Mouse (Mus musculus): Measurements from ENCODE around the gene Gm20721. TPM values are rescaled to one million over a fixed set of nuclear protein-coding genes. Genes with fewer than 3 reads are reported as not detected.
"Not testable (repeated sequence)": the region's sequence is repeated elsewhere in the genome, so short reads cannot be mapped to it uniquely, and the experiment has no call there.

The Gm20721 gene
- polyA plus RNA-seq, 1 experiment from 2014 or later, result 11.4 TPM

DNA sequence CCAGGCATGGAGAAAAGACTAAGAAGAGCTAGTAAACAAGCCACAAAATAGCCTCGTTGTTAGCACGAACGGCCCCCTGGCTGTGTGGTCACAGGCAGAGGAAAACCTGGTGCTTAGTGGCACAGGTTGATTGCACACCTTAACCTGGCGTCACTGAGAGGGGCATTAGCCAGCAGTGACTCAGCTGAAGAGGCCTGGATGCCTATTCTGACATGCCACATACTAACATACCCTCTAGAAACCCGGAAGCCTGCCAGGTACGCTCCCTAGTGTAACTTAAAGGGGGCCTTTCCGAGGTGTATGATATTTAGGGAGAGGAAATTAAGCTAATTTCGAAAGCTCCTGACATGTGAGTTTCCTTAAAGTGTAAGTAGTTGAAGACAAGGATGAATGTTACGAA, 29.9 kb downstream of the Gm20721 start:
- 90% methylated on average over 9 of the region's 9 CpGs for WGBS

DNA sequence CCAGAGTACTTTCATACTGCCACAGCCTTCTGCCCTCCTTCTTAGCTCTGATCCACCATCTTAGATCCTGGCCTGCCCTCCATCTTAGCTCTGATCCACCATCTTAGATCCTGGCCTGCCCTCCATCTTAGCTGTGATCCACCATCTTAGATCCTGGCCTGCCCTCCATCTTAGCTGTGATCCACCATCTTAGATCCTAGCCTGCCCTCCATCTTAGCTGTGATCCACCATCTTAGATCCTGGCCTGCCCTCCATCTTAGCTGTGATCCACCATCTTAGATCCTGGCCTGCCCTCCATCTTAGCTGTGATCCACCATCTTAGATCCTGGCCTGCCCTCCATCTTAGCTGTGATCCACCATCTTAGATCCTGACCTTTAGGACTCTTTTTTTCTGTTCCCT, 31.1 kb downstream of the Gm20721 start:
- not testable (repeated sequence) for H3K9ac ChIP-seq (replicated peaks; ENCODE audit: low read depth, low read length); H3K4me1 ChIP-seq (replicated peaks; ENCODE audit: control insufficient read depth, insufficient read depth, low read length); H3K36me3 ChIP-seq (ENCODE audit: control insufficient read depth, insufficient read depth); H3K4me3 ChIP-seq (replicated peaks; ENCODE audit: low read length); H3K9me3 ChIP-seq (ENCODE audit: control insufficient read depth, low read length); H3K4me2 ChIP-seq (ENCODE audit: low read length); H3K27ac ChIP-seq (ENCODE audit: low read length); ATAC-seq; H3K27me3 ChIP-seq (replicated peaks; ENCODE audit: control insufficient read depth, insufficient read depth, low read length)

More for the DNA sequence above, 29.9 kb downstream of the Gm20721 start:
- no peaks in the 10 kb centered on the region for H3K27me3 ChIP-seq (replicated peaks; ENCODE audit: control insufficient read depth, insufficient read depth, low read length)
- no peaks in the 10 kb centered on the region for H3K9me3 ChIP-seq (ENCODE audit: control insufficient read depth, low read length)
- H3K9ac ChIP-seq (replicated peaks; ENCODE audit: low read depth, low read length), result no peak overlapping the region
- H3K4me2 ChIP-seq (ENCODE audit: low read length), result no peak overlapping the region
- no peaks in the 10 kb centered on the region for H3K36me3 ChIP-seq (ENCODE audit: control insufficient read depth, insufficient read depth)
- H3K4me1 ChIP-seq (replicated peaks; ENCODE audit: control insufficient read depth, insufficient read depth, low read length), result no peaks in the 10 kb centered on the region
- no peak overlapping the region for H3K27ac ChIP-seq (ENCODE audit: low read length)
- ATAC-seq, result no peak
- no peak overlapping the region for H3K4me3 ChIP-seq (replicated peaks; ENCODE audit: low read length)

DNA sequence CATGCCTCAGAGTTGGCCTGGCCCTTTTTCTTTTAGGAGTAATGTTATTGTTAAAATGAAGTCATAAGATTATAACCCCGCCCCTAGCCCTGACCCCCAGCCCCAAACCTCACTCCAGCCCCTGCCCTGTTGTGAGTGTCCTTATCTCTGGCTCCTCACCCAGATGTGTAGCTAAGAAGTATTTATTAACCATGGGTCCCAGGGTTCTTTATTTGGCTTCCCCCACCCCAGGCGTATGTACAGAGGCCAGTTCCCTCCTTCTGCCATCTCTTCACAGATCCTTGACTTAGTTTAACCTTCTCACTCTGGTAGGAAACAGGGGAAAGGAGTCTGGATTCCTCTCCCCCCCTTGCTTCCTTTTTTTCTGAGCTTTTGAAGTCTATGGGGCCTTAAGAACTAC, 33.9 kb downstream of the Gm20721 start:
- no peak overlapping the region for H3K4me3 ChIP-seq (replicated peaks; ENCODE audit: low read length)
- ATAC-seq, result no peak
- no peaks in the 10 kb centered on the region for H3K36me3 ChIP-seq (ENCODE audit: control insufficient read depth, insufficient read depth)
- H3K27me3 ChIP-seq (replicated peaks; ENCODE audit: control insufficient read depth, insufficient read depth, low read length), result no peaks in the 10 kb centered on the region
- H3K27ac ChIP-seq (ENCODE audit: low read length), result no peak overlapping the region
- H3K9ac ChIP-seq (replicated peaks; ENCODE audit: low read depth, low read length), result no peak overlapping the region
- H3K4me2 ChIP-seq (ENCODE audit: low read length), result no peak overlapping the region
- no peaks in the 10 kb centered on the region for H3K9me3 ChIP-seq (ENCODE audit: control insufficient read depth, low read length)
- WGBS, result 81% methylated on average over 2 of the region's 2 CpGs
- no peaks in the 10 kb centered on the region for H3K4me1 ChIP-seq (replicated peaks; ENCODE audit: control insufficient read depth, insufficient read depth, low read length)

DNA sequence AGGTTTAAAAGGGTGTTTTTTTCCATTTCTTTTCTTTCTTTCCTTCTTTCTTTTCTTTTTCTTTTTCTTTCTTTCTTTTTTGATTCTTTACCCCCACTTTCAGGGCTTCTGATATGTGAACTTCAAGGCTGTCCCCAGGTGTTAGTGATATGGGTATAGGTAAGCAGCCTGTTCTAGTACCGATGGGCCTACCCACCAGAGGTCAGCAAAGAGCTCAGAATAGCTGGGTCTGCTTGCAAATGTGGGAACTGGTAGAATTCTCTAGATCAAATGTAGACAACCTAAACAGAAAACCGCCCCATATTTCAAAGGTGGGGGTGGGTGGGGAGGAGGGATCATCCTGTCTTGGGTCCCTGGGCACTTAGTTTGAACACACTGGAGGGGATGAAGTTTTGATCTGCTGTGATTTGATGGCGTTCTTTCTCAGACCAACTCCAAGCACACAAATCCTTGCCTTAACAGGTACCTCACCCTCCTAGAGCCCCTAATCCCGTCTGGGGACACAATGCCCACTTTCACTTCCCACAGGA, 34.3 kb downstream of the Gm20721 start:
- WGBS, result 22% methylated on average over 4 of the region's 4 CpGs
- Histone ChIP-seq H3K4me1 (replicated peaks; ENCODE audit: control insufficient read depth, insufficient read depth, low read length) (no peaks in the 10 kb centered on the region), H3K4me2 (ENCODE audit: low read length) (no peak overlapping the region), H3K9ac (replicated peaks; ENCODE audit: low read depth, low read length) (no peak overlapping the region), H3K9me3 (ENCODE audit: control insufficient read depth, low read length) (no peaks in the 10 kb centered on the region), H3K27me3 (replicated peaks; ENCODE audit: control insufficient read depth, insufficient read depth, low read length) (no peaks in the 10 kb centered on the region), H3K36me3 (ENCODE audit: control insufficient read depth, insufficient read depth) (no peaks in the 10 kb centered on the region), H3K27ac (ENCODE audit: low read length) (no peak overlapping the region), H3K4me3 (replicated peaks; ENCODE audit: low read length) (no peak overlapping the region)
- peak; percentile 78 for ATAC-seq

DNA sequence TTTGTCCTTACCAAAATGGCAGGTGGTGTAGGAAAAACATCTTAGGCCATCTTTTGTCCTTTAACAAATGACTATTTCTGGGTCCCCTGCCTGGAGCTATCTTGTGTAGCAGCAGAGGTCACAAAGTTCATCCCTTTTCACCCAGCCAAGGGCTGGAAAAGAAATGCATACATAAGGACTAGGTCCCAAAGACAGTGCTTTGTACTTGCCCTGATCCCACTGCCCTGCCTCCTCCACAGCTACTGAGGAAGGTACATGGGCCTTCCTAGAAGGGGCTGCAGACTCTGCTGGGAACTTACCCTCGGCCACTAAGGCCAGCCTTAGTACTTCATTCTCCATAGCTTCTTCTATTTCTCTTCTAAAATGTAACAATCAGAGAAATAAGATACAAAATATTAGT, 34.9 kb downstream of the Gm20721 start:
- Histone ChIP-seq H3K9me3 (ENCODE audit: control insufficient read depth, low read length) (no peaks in the 10 kb centered on the region), H3K27ac (ENCODE audit: low read length) (no peak overlapping the region), H3K27me3 (replicated peaks; ENCODE audit: control insufficient read depth, insufficient read depth, low read length) (no peaks in the 10 kb centered on the region), H3K36me3 (ENCODE audit: control insufficient read depth, insufficient read depth) (no peaks in the 10 kb centered on the region), H3K4me3 (replicated peaks; ENCODE audit: low read length) (no peak overlapping the region), H3K9ac (replicated peaks; ENCODE audit: low read depth, low read length) (no peak overlapping the region), H3K4me2 (ENCODE audit: low read length) (no peak overlapping the region), H3K4me1 (replicated peaks; ENCODE audit: control insufficient read depth, insufficient read depth, low read length) (no peaks in the 10 kb centered on the region)
- WGBS, result 55% methylated on average over 1 of the region's 1 CpGs
- no peak for ATAC-seq

DNA sequence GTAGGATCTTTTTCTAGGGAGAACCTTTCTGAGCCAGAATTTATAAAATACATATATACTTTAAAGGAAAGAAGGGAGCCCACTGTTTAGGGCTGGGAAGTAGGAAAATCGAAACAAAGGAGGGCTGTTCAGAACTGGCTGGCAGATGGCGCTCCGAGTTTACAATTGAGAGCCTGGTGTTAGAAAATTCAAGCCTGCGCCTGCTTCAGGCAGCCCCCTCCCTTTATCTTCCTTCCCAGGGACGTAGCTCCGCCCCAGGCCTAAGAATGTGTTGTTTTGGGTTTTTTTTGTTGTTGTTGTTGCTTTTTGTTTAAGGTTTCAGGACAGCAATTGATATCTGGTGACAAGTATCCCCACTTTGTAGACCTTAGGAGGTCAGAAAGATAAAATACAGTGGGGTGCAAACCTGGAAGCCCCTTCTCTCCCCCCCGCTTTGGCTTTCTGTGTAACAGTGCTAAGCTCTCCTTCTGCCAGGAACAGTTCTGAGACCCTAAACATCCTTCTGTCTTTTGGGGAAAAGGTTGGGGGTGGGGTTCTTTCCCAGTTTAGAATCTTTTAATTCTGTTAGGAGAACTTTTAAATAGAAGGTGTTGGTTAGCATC, 35.5 kb downstream of the Gm20721 start:
- H3K4me1 ChIP-seq (replicated peaks; ENCODE audit: control insufficient read depth, insufficient read depth, low read length), result no peaks in the 10 kb centered on the region
- H3K9me3 ChIP-seq (ENCODE audit: control insufficient read depth, low read length), result no peaks in the 10 kb centered on the region
- H3K9ac ChIP-seq (replicated peaks; ENCODE audit: low read depth, low read length), result no peak overlapping the region
- WGBS, result 12% methylated on average over 7 of the region's 7 CpGs
- no peak overlapping the region for H3K4me2 ChIP-seq (ENCODE audit: low read length)
- no peak overlapping the region for H3K27ac ChIP-seq (ENCODE audit: low read length)
- no peaks in the 10 kb centered on the region for H3K27me3 ChIP-seq (replicated peaks; ENCODE audit: control insufficient read depth, insufficient read depth, low read length)
- H3K4me3 ChIP-seq (replicated peaks; ENCODE audit: low read length), result no peak overlapping the region
- peak; percentile 90 for ATAC-seq
- no peaks in the 10 kb centered on the region for H3K36me3 ChIP-seq (ENCODE audit: control insufficient read depth, insufficient read depth)

DNA sequence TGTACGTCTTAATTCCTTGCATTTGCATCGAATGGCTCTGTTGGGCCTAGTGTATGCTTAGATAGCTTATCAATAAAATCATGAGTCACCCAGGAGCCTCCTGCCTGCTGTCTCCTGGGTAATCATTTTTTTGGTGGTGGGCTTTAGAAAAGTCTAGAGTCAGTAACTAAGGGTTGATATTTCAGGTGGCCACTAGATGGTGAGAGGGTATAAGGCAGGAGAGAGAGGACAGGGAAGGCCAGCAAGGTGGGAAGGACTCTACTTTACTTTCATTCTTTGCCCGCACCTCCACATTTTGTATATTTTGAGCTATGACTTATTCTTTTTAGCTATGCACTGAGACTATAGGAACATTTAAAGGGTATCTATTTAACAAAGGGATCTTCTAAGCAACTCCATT, 38.6 kb downstream of the Gm20721 start:
- no peak overlapping the region for H3K9ac ChIP-seq (replicated peaks; ENCODE audit: low read depth, low read length)
- ATAC-seq, result no peak
- H3K27ac ChIP-seq (ENCODE audit: low read length), result no peak overlapping the region
- no peaks in the 10 kb centered on the region for H3K36me3 ChIP-seq (ENCODE audit: control insufficient read depth, insufficient read depth)
- H3K27me3 ChIP-seq (replicated peaks; ENCODE audit: control insufficient read depth, insufficient read depth, low read length), result no peaks in the 10 kb centered on the region
- no peak overlapping the region for H3K4me2 ChIP-seq (ENCODE audit: low read length)
- no peak overlapping the region for H3K4me3 ChIP-seq (replicated peaks; ENCODE audit: low read length)
- no peaks in the 10 kb centered on the region for H3K4me1 ChIP-seq (replicated peaks; ENCODE audit: control insufficient read depth, insufficient read depth, low read length)
- no peaks in the 10 kb centered on the region for H3K9me3 ChIP-seq (ENCODE audit: control insufficient read depth, low read length)
- WGBS, result 82% methylated on average over 3 of the region's 3 CpGs

DNA sequence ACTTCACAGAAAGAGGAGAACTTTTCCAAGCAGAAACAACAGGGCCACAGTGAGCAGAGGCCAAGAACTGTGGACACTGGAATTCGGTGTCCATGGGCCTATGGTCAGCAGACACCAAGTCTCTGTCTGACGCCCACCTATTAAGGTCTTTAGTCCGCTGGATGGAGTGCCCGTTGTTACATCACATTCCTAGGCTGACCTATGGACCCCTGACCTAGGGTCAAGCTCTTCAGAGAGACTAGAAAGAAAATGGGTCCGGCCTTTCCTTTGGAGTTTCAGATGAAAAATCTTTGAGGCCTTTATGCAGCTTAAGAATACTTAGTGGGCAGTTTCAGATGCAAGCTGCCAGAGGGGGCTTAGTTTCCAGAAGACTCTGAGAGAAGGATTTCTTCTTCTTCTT, 40.9 kb downstream of the Gm20721 start:
- no peak overlapping the region for H3K4me2 ChIP-seq (ENCODE audit: low read length)
- WGBS, result 7% methylated on average over 5 of the region's 5 CpGs
- peaks cover 4% of the 10 kb centered on the region for H3K27me3 ChIP-seq (replicated peaks; ENCODE audit: control insufficient read depth, insufficient read depth, low read length)
- H3K9ac ChIP-seq (replicated peaks; ENCODE audit: low read depth, low read length), result no peak overlapping the region
- H3K36me3 ChIP-seq (ENCODE audit: control insufficient read depth, insufficient read depth), result no peaks in the 10 kb centered on the region
- H3K27ac ChIP-seq (ENCODE audit: low read length), result no peak overlapping the region
- H3K4me3 ChIP-seq (replicated peaks; ENCODE audit: low read length), result no peak overlapping the region
- peaks cover under 1% of the 10 kb centered on the region; the same call in 1 of the 2 replicates for H3K9me3 ChIP-seq (ENCODE audit: control insufficient read depth, low read length)
- ATAC-seq, result no peak
- H3K4me1 ChIP-seq (replicated peaks; ENCODE audit: control insufficient read depth, insufficient read depth, low read length), result no peaks in the 10 kb centered on the region

DNA sequence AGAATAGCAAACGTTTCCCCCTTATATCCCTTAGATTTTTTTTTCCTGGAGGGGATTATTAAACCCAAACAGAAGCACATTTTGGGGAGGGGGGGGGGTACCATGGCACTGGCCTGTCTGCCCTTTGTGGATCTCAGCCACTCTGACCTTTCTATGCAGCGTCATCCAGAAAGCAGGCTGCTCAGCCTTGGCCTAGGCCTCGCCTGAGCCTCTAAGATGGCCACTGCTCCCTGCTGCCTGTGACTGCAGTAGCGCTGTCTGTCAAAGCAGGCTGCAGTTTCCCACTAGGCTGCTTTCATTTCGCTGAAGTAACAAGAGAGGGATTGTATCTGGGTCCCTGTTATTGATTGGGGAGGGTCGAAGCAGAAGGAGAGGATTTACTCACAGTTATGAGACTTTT, 44.0 kb downstream of the Gm20721 start:
- Histone ChIP-seq H3K27me3 (replicated peaks; ENCODE audit: control insufficient read depth, insufficient read depth, low read length) (peaks cover 22% of the 10 kb centered on the region), H3K4me1 (replicated peaks; ENCODE audit: control insufficient read depth, insufficient read depth, low read length) (peaks cover 20% of the 10 kb centered on the region), H3K27ac (ENCODE audit: low read length) (no peak overlapping the region), H3K9me3 (ENCODE audit: control insufficient read depth, low read length) (peaks cover 31% of the 10 kb centered on the region), H3K9ac (replicated peaks; ENCODE audit: low read depth, low read length) (no peak overlapping the region), H3K36me3 (ENCODE audit: control insufficient read depth, insufficient read depth) (no peaks in the 10 kb centered on the region), H3K4me3 (replicated peaks; ENCODE audit: low read length) (no peak overlapping the region), H3K4me2 (ENCODE audit: low read length) (no peak overlapping the region)
- WGBS, result 21% methylated on average over 6 of the region's 6 CpGs
- ATAC-seq, result no peak

DNA sequence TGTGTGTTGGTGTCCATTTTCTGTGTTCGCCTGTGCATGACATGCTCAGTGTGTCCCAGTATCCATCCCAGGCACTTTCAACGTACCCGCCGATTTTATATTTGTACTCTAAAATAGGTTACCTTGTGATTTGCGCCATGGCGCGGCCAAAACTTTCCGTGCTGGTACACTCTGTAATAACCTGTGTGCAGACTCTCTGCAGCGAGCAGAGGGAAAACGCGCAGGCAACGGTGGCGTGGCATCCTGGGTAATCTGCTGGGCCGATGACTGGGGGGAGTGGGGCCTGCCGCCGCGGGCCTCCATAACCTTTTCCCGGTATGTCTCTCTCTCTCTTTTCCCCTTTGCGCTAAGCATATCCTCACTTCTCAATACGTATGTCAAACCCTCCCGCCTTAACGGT, 45.8 kb downstream of the Gm20721 start:
- Histone ChIP-seq H3K9me3 (ENCODE audit: control insufficient read depth, low read length) (peaks cover 37% of the 10 kb centered on the region), H3K4me3 (replicated peaks; ENCODE audit: low read length) (peak overlapping the region; percentile 1; the same call in 1 of the 2 replicates), H3K27ac (ENCODE audit: low read length) (no peak overlapping the region), H3K9ac (replicated peaks; ENCODE audit: low read depth, low read length) (no peak overlapping the region), H3K27me3 (replicated peaks; ENCODE audit: control insufficient read depth, insufficient read depth, low read length) (peaks cover 28% of the 10 kb centered on the region), H3K4me1 (replicated peaks; ENCODE audit: control insufficient read depth, insufficient read depth, low read length) (peaks cover 20% of the 10 kb centered on the region), H3K36me3 (ENCODE audit: control insufficient read depth, insufficient read depth) (no peaks in the 10 kb centered on the region), H3K4me2 (ENCODE audit: low read length) (peak overlapping the region; percentile 22; the same call in 1 of the 2 replicates)
- WGBS, result 45% methylated on average over 22 of the region's 22 CpGs
- ATAC-seq, result no peak
